ENCODE assay signal across 8 mouse cellular contexts in the genomic region with DNA sequence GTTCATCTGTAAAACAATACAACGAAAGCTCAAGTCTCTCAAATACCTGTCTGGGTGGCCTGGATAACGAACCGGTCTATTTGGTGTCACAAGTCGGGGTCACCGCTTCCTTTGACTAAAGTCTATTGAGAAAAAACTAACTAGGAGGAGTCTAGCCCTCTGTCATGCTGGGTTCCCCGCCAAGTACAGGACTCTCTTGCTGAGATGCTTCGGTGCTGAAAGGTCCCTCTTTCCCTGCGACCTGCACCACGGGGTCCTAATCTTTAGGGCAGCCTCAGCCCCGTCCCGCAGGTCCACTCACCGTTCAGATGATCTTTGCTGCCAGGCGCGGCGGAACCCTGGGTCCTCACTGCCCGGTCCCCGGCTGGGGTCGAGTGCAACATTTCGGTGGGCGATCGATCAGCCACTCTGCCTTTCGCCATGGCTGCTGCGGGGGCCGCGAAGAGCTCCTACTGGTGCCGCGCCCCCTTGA. TPM values are rescaled to one million over a fixed set of nuclear protein-coding genes. Genes with fewer than 3 reads are reported as not detected.
DNase-seq lines count a peak whose midpoint lies in the region; ATAC-seq and TF ChIP-seq lines count a peak whose summit lies in the region.

No protein-coding gene starts in this region.

- peaks cover 4% of the 10 kb centered on the region; the same call in 1 of the 2 replicates for H3K36me3 ChIP-seq in spleen, adult 2 months (ENCODE audit: control insufficient read depth, insufficient read depth, low read length)
- H3K36me3 ChIP-seq in hindbrain, embryonic 12.5 days: peaks cover 16% of the 10 kb centered on the region
- peaks cover 7% of the 10 kb centered on the region for H3K36me3 ChIP-seq in macrophage (ENCODE audit: inconsistent target)

- WGBS in spleen, adult 2 months: 1% methylated on average over 27 of the region's 27 CpGs
- under 1% methylated on average over 27 of the region's 27 CpGs for WGBS in hindbrain, embryonic 12.5 days
- 1% methylated on average over 27 of the region's 27 CpGs for WGBS in macrophage (ENCODE audit: missing documents)

- no peak for TF ChIP-seq POLR2A in spleen, adult 2 months (IDR thresholded peaks at IDR 0.05; ENCODE audit: low read depth, low read length)

- H3K27me3 ChIP-seq in spleen, adult 2 months (ENCODE audit: control insufficient read depth, insufficient read depth, low read length): no peaks in the 10 kb centered on the region
- no peaks in the 10 kb centered on the region for H3K27me3 ChIP-seq in hindbrain, embryonic 12.5 days

- peak overlapping the region; percentile 64 for H3K4me2 ChIP-seq in hindbrain, embryonic 12.5 days (replicated peaks)

- H3K9ac ChIP-seq in hindbrain, embryonic 12.5 days: peak overlapping the region; percentile 83

- no peaks in the 10 kb centered on the region for H3K4me1 ChIP-seq in spleen, adult 2 months (ENCODE audit: control insufficient read depth, insufficient read depth, insufficient read length)
- peaks cover 16% of the 10 kb centered on the region for H3K4me1 ChIP-seq in hindbrain, embryonic 12.5 days

- peak overlapping the region; percentile 30; the same call in 1 of the 2 replicates for H3K27ac ChIP-seq in spleen, adult 2 months (ENCODE audit: insufficient read depth, low read length)
- peak overlapping the region; percentile 74 for H3K27ac ChIP-seq in hindbrain, embryonic 12.5 days
- H3K27ac ChIP-seq in macrophage: peak overlapping the region; percentile 62

- H3K4me3 ChIP-seq in spleen, adult 2 months (ENCODE audit: extremely low read depth, insufficient read depth, insufficient read length): peak overlapping the region; percentile 72
- peak overlapping the region; percentile 70 for H3K4me3 ChIP-seq in hindbrain, embryonic 12.5 days
- peak overlapping the region; percentile 84 for H3K4me3 ChIP-seq in macrophage (ENCODE audit: inconsistent target)

- no peaks in the 10 kb centered on the region for H3K9me3 ChIP-seq in hindbrain, embryonic 12.5 days (replicated peaks)

- no peak for TF ChIP-seq CTCF in spleen, adult 2 months (IDR thresholded peaks at IDR 0.05; ENCODE audit: extremely low read depth, insufficient read depth, insufficient read length, insufficient replicate concordance)

- peak; percentile 18 for DNase-seq in embryo, embryonic 10 days (ENCODE audit: low spot score)
- DNase-seq in embryo, embryonic 9.5 days (ENCODE audit: extremely low spot score): no peak
- DNase-seq in spleen, adult 2 months (ENCODE audit: low read depth in 1 of 2, low spot score in 2 of 2): no peak
- no peak for DNase-seq in spleen, adult 12 weeks (ENCODE audit: low spot score)
- no peak for DNase-seq in adrenal gland, postnatal 25 days
- no peak for DNase-seq in layer of hippocampus, adult 11-12 months (ENCODE audit: low spot score)

- ATAC-seq in hindbrain, embryonic 12.5 days (ENCODE audit: low FRiP score): peak; percentile 69; the same call in 1 of the 2 replicates

- peaks cover 48% of the 10 kb centered on the region for H3K79me2 ChIP-seq in macrophage (ENCODE audit: inconsistent target)

RNA-seq across cellular contexts. Expression of a gene that starts 1.0 kb away (rescaled TPM):
- 8.0 and 11.6 TPM in 2 replicates for polyA plus RNA-seq in spleen, adult 2 months (2012; rRNA removed)
- polyA plus RNA-seq in hindbrain, embryonic 12.5 days (2016; fragmentation: Nextera tagmentation; extraction: Ambion mirVana): 72.0 and 88.0 TPM in 2 replicates
- total RNA-seq in macrophage (2018; cell fraction: chromatin; rRNA removed): 10 to 100 TPM; 28.3 to 95.6 (median 56.4) TPM
- total RNA-seq in macrophage (2018; cell fraction: cytosol; rRNA removed): 10 to 100 TPM; 48.1 to 68.1 (median 53.5) TPM
- total RNA-seq in macrophage (2018; cell fraction: nucleus; rRNA removed): 100 to 1,000 TPM in 2 of 26 experiments, 10 to 100 TPM in 24; 30.4 to 111 (median 71.6) TPM
- polyA plus RNA-seq in macrophage (2018): 49.5 to 57.5 TPM (median 51.3 TPM) in 3 replicates
- total RNA-seq in adrenal gland, postnatal 25 days (2021): 54.0 and 56.7 TPM in 2 replicates

RNA-seq across cellular contexts. Expression of a gene that starts 25.4 kb away (rescaled TPM):
- 49.8 and 57.1 TPM in 2 replicates for polyA plus RNA-seq in spleen, adult 2 months (2012; rRNA removed)
- 54.4 and 56.5 TPM in 2 replicates for polyA plus RNA-seq in hindbrain, embryonic 12.5 days (2016; fragmentation: Nextera tagmentation; extraction: Ambion mirVana)
- total RNA-seq in macrophage (2018; cell fraction: chromatin; rRNA removed): 100 to 1,000 TPM; 116 to 908 (median 195) TPM
- 100 to 1,000 TPM in 3 of 26 experiments, 10 to 100 TPM in 23; 49.2 to 143 (median 73.8) TPM for total RNA-seq in macrophage (2018; cell fraction: cytosol; rRNA removed)
- 100 to 1,000 TPM in 19 of 26 experiments, 10 to 100 TPM in 7; 77.2 to 518 (median 143) TPM for total RNA-seq in macrophage (2018; cell fraction: nucleus; rRNA removed)
- polyA plus RNA-seq in macrophage (2018): 50.8 to 79.4 TPM (median 79.0 TPM) in 3 replicates
- total RNA-seq in adrenal gland, postnatal 25 days (2021): 143 and 171 TPM in 2 replicates

RNA-seq across cellular contexts. Expression of a gene that starts 32.4 kb away (rescaled TPM):
- 16.3 and 22.3 TPM in 2 replicates for polyA plus RNA-seq in spleen, adult 2 months (2012; rRNA removed)
- polyA plus RNA-seq in hindbrain, embryonic 12.5 days (2016; fragmentation: Nextera tagmentation; extraction: Ambion mirVana): 47.1 and 47.9 TPM in 2 replicates
- total RNA-seq in macrophage (2018; cell fraction: chromatin; rRNA removed): 10 to 100 TPM; 42.8 to 90.2 (median 70.0) TPM
- total RNA-seq in macrophage (2018; cell fraction: cytosol; rRNA removed): 10 to 100 TPM; 41.7 to 64.7 (median 54.8) TPM
- 100 to 1,000 TPM in 3 of 26 experiments, 10 to 100 TPM in 23; 44.1 to 124 (median 60.1) TPM for total RNA-seq in macrophage (2018; cell fraction: nucleus; rRNA removed)
- polyA plus RNA-seq in macrophage (2018): 47.4 to 71.0 TPM (median 47.9 TPM) in 3 replicates
- 84.8 and 104 TPM in 2 replicates for total RNA-seq in adrenal gland, postnatal 25 days (2021)
